Mouse (Mus musculus): ENCODE data around the gene Rbm18. TPM values are rescaled to one million over a fixed set of nuclear protein-coding genes. Genes with fewer than 3 reads are reported as not detected.
A peak's percentile ranks its signal among the peaks of the same experiment; 100 is the strongest.
"Not testable (repeated sequence)": the region's sequence is repeated elsewhere in the genome, so short reads cannot be mapped to it uniquely, and the experiment has no call there.

The Rbm18 gene
- 22.8 and 23.8 TPM in 2 replicates for polyA plus RNA-seq (2015; fragmentation: Nextera tagmentation; extraction: Ambion mirVana)

GRCm38 (mm10) chr2:36136300-36136941 is at the start of gene Rbm18, which contains the start of gene Mrrf:
Rbm18 (minus strand) TSS chr2:36136773.
Mrrf (plus strand) TSS chr2:36136389.
- H3K9ac ChIP-seq: peak within 1 kb of the TSS; percentile 85
- H3K9me3 ChIP-seq (replicated peaks): no peaks in the 10 kb centered on the region
- H3K4me3 ChIP-seq (replicated peaks): peak within 1 kb of the TSS; percentile 89
- peak; percentile 94 for ATAC-seq (ENCODE audit: insufficient read depth)
- H3K36me3 ChIP-seq (replicated peaks): peaks cover 33% of the 10 kb centered on the region
- no peaks in the 10 kb centered on the region for H3K27me3 ChIP-seq
- peak within 1 kb of the TSS; percentile 85 for H3K27ac ChIP-seq (replicated peaks)
- H3K4me2 ChIP-seq: peak within 1 kb of the TSS; percentile 80
- H3K4me1 ChIP-seq (replicated peaks): peaks cover 23% of the 10 kb centered on the region
- WGBS (ENCODE audit: insufficient replicate concordance): under 1% methylated on average over 50 of the region's 50 CpGs

- H3K9ac ChIP-seq: no peak overlapping the region
- 65% methylated on average over 6 of the region's 6 CpGs for WGBS (ENCODE audit: insufficient replicate concordance)
Observed at GRCm38 (mm10) chr2:36184876-36185275, 48.3 kb upstream of the Rbm18 start.

GRCm38 (mm10) chr2:36184192-36184591 is 47.6 kb upstream of the Rbm18 start:
- H3K9me3 ChIP-seq (replicated peaks): no peaks in the 10 kb centered on the region
- 86% methylated on average over 2 of the region's 2 CpGs for WGBS (ENCODE audit: insufficient replicate concordance)

More at GRCm38 (mm10) chr2:36184876-36185275, 48.3 kb upstream of the Rbm18 start:
- Histone ChIP-seq H3K27me3 (no peaks in the 10 kb centered on the region), H3K4me1 (replicated peaks) (peaks cover 24% of the 10 kb centered on the region), H3K4me2 (no peak overlapping the region), H3K27ac (replicated peaks) (no peak overlapping the region), H3K36me3 (replicated peaks) (peaks cover 11% of the 10 kb centered on the region), H3K9me3 (replicated peaks) (no peaks in the 10 kb centered on the region), H3K4me3 (replicated peaks) (no peak overlapping the region)
- ATAC-seq (ENCODE audit: insufficient read depth): no peak

GRCm38 (mm10) chr2:36183278-36183677 is 46.7 kb upstream of the Rbm18 start:
- WGBS (ENCODE audit: insufficient replicate concordance): 77% methylated on average over 2 of the region's 2 CpGs
- H3K4me1 ChIP-seq (replicated peaks): peaks cover 24% of the 10 kb centered on the region
- no peak overlapping the region for H3K9ac ChIP-seq
- no peak overlapping the region for H3K4me2 ChIP-seq
- peaks cover 22% of the 10 kb centered on the region for H3K36me3 ChIP-seq (replicated peaks)
- H3K27ac ChIP-seq (replicated peaks): no peak overlapping the region
- H3K9me3 ChIP-seq (replicated peaks): no peaks in the 10 kb centered on the region
- no peak for ATAC-seq (ENCODE audit: insufficient read depth)
- H3K4me3 ChIP-seq (replicated peaks): no peak overlapping the region
- H3K27me3 ChIP-seq: no peaks in the 10 kb centered on the region

More at GRCm38 (mm10) chr2:36184192-36184591, 47.6 kb upstream of the Rbm18 start:
- H3K4me1 ChIP-seq (replicated peaks): peaks cover 24% of the 10 kb centered on the region
- H3K4me2 ChIP-seq: no peak overlapping the region
- ATAC-seq (ENCODE audit: insufficient read depth): no peak
- no peak overlapping the region for H3K9ac ChIP-seq
- H3K4me3 ChIP-seq (replicated peaks): no peak overlapping the region
- peak overlapping the region; percentile 25 for H3K27ac ChIP-seq (replicated peaks)
- no peaks in the 10 kb centered on the region for H3K27me3 ChIP-seq
- H3K36me3 ChIP-seq (replicated peaks): peaks cover 15% of the 10 kb centered on the region

- not testable (repeated sequence) for H3K27me3 ChIP-seq; H3K4me2 ChIP-seq; H3K9ac ChIP-seq; H3K9me3 ChIP-seq (replicated peaks)
- peaks cover 24% of the 10 kb centered on the region for H3K4me1 ChIP-seq (replicated peaks)
- H3K36me3 ChIP-seq (replicated peaks): peaks cover 32% of the 10 kb centered on the region
- WGBS (ENCODE audit: insufficient replicate concordance): 81% methylated on average over 4 of the region's 4 CpGs
- peak; percentile 69 for ATAC-seq (ENCODE audit: insufficient read depth)
- peak overlapping the region; percentile 37; the same call in 1 of the 2 replicates for H3K4me3 ChIP-seq (replicated peaks)
- 0 out of 2 replicates have a peak overlapping the region, but pooled peaks have one; percentile 16 for H3K27ac ChIP-seq (replicated peaks)
Observed at GRCm38 (mm10) chr2:36181587-36182368, 45.2 kb upstream of the Rbm18 start.

- Histone ChIP-seq H3K9ac (no peak overlapping the region), H3K4me3 (replicated peaks) (no peak overlapping the region), H3K4me2 (no peak overlapping the region), H3K27me3 (no peaks in the 10 kb centered on the region), H3K27ac (replicated peaks) (no peak overlapping the region), H3K36me3 (replicated peaks) (peaks cover 32% of the 10 kb centered on the region), H3K9me3 (replicated peaks) (no peaks in the 10 kb centered on the region), H3K4me1 (replicated peaks) (peaks cover 24% of the 10 kb centered on the region)
- 58% methylated on average over 3 of the region's 3 CpGs for WGBS (ENCODE audit: insufficient replicate concordance)
- ATAC-seq (ENCODE audit: insufficient read depth): no peak
Observed at GRCm38 (mm10) chr2:36179487-36179886, 42.9 kb upstream of the Rbm18 start.

GRCm38 (mm10) chr2:36172574-36172973 is 36.0 kb upstream of the Rbm18 start:
- peaks cover 12% of the 10 kb centered on the region; the same call in 1 of the 2 replicates for H3K36me3 ChIP-seq (replicated peaks)
- 81% methylated on average over 3 of the region's 3 CpGs for WGBS (ENCODE audit: insufficient replicate concordance)
- ATAC-seq (ENCODE audit: insufficient read depth): peak; percentile 18; the same call in 1 of the 2 replicates
- H3K27ac ChIP-seq (replicated peaks): no peak overlapping the region
- no peak overlapping the region for H3K4me2 ChIP-seq
- no peaks in the 10 kb centered on the region for H3K27me3 ChIP-seq
- no peaks in the 10 kb centered on the region for H3K4me1 ChIP-seq (replicated peaks)
- H3K9ac ChIP-seq: no peak overlapping the region
- no peak overlapping the region for H3K4me3 ChIP-seq (replicated peaks)
- no peaks in the 10 kb centered on the region for H3K9me3 ChIP-seq (replicated peaks)

GRCm38 (mm10) chr2:36172136-36172535 is 35.6 kb upstream of the Rbm18 start:
- no peaks in the 10 kb centered on the region for H3K27me3 ChIP-seq
- no peak for ATAC-seq (ENCODE audit: insufficient read depth)
- no peak overlapping the region for H3K4me3 ChIP-seq (replicated peaks)
- H3K9me3 ChIP-seq (replicated peaks): no peaks in the 10 kb centered on the region
- no peak overlapping the region for H3K9ac ChIP-seq
- no peak overlapping the region for H3K27ac ChIP-seq (replicated peaks)
- H3K36me3 ChIP-seq (replicated peaks): peaks cover 8% of the 10 kb centered on the region; the same call in 1 of the 2 replicates
- H3K4me1 ChIP-seq (replicated peaks): peaks cover 4% of the 10 kb centered on the region
- H3K4me2 ChIP-seq: no peak overlapping the region
- WGBS (ENCODE audit: insufficient replicate concordance): 72% methylated on average over 4 of the region's 4 CpGs

GRCm38 (mm10) chr2:36169176-36169575 is 32.6 kb upstream of the Rbm18 start:
- Histone ChIP-seq H3K4me1 (replicated peaks) (peaks cover 8% of the 10 kb centered on the region), H3K4me3 (replicated peaks) (no peak overlapping the region), H3K36me3 (replicated peaks) (peaks cover 7% of the 10 kb centered on the region; the same call in 1 of the 2 replicates), H3K27ac (replicated peaks) (no peak overlapping the region), H3K9ac (no peak overlapping the region), H3K4me2 (no peak overlapping the region), H3K9me3 (replicated peaks) (no peaks in the 10 kb centered on the region), H3K27me3 (no peaks in the 10 kb centered on the region)
- no peak for ATAC-seq (ENCODE audit: insufficient read depth)
- WGBS (ENCODE audit: insufficient replicate concordance): 76% methylated on average over 4 of the region's 4 CpGs

GRCm38 (mm10) chr2:36167990-36168618 is 31.5 kb upstream of the Rbm18 start:
- Histone ChIP-seq H3K9ac (no peak overlapping the region), H3K9me3 (replicated peaks) (no peaks in the 10 kb centered on the region), H3K36me3 (replicated peaks) (peaks cover 15% of the 10 kb centered on the region; the same call in 1 of the 2 replicates), H3K27ac (replicated peaks) (no peak overlapping the region), H3K4me2 (no peak overlapping the region), H3K27me3 (no peaks in the 10 kb centered on the region), H3K4me1 (replicated peaks) (peaks cover 8% of the 10 kb centered on the region), H3K4me3 (replicated peaks) (no peak overlapping the region)
- no peak for ATAC-seq (ENCODE audit: insufficient read depth)
- 57% methylated on average over 1 of the region's 1 CpGs for WGBS (ENCODE audit: insufficient replicate concordance)

- no peak for ATAC-seq (ENCODE audit: insufficient read depth)
- WGBS (ENCODE audit: insufficient replicate concordance): 81% methylated on average over 4 of the region's 4 CpGs
- H3K4me3 ChIP-seq (replicated peaks): no peak overlapping the region
Observed at GRCm38 (mm10) chr2:36159336-36159735, 22.8 kb upstream of the Rbm18 start.

More at GRCm38 (mm10) chr2:36159336-36159735, 22.8 kb upstream of the Rbm18 start:
- no peak overlapping the region for H3K4me2 ChIP-seq
- H3K27ac ChIP-seq (replicated peaks): no peak overlapping the region
- no peaks in the 10 kb centered on the region for H3K9me3 ChIP-seq (replicated peaks)
- no peaks in the 10 kb centered on the region for H3K4me1 ChIP-seq (replicated peaks)
- no peak overlapping the region for H3K9ac ChIP-seq
- H3K27me3 ChIP-seq: no peaks in the 10 kb centered on the region
- H3K36me3 ChIP-seq (replicated peaks): peaks cover 35% of the 10 kb centered on the region
